Mouse (Mus musculus): Measurements from ENCODE around the gene Zfp287.
A peak's percentile ranks its signal among the peaks of the same experiment; 100 is the strongest.
"Not testable (repeated sequence)": the region's sequence is repeated elsewhere in the genome, so short reads cannot be mapped to it uniquely, and the experiment has no call there.

The Zfp287 gene

GRCm38 (mm10) chr11:62731311-62732021, at the start of gene Zfp287:
Gene Zfp287 (minus strand): TSS chr11:62731905.
- DNase-seq (ENCODE audit: low spot score in 2 of 2), result peak; percentile 89 to 93

GRCm38 (mm10) chr11:62776510-62776909, 44.8 kb upstream of the Zfp287 start:
- DNase-seq (ENCODE audit: low spot score in 2 of 2), result no peak

- DNase-seq (ENCODE audit: low spot score in 2 of 2), result no peak
Measured at GRCm38 (mm10) chr11:62760755-62761457, 29.2 kb upstream of the Zfp287 start.

GRCm38 (mm10) chr11:62758491-62758890, 26.8 kb upstream of the Zfp287 start:
- no peak for DNase-seq (ENCODE audit: low spot score in 2 of 2)

GRCm38 (mm10) chr11:62757906-62758305, 26.2 kb upstream of the Zfp287 start:
- no peak for DNase-seq (ENCODE audit: low spot score in 2 of 2)

- no peak for DNase-seq (ENCODE audit: low spot score in 2 of 2)
Measured at GRCm38 (mm10) chr11:62757143-62757507, 25.4 kb upstream of the Zfp287 start.

- peak; percentile 97 for DNase-seq (ENCODE audit: low spot score in 2 of 2)
Measured at GRCm38 (mm10) chr11:62756456-62757142, 24.9 kb upstream of the Zfp287 start.

- no peak for DNase-seq (ENCODE audit: low spot score in 2 of 2)
Measured at GRCm38 (mm10) chr11:62752780-62753179, 21.1 kb upstream of the Zfp287 start, which contains the start of gene Gm10428. Gene Gm10428 (plus strand): TSS chr11:62753100.

GRCm38 (mm10) chr11:62752191-62752590, 20.5 kb upstream of the Zfp287 start:
- DNase-seq (ENCODE audit: low spot score in 2 of 2), result no peak

GRCm38 (mm10) chr11:62749445-62749844, 17.7 kb upstream of the Zfp287 start:
- not testable (repeated sequence) for DNase-seq (ENCODE audit: low spot score in 2 of 2)

- DNase-seq (ENCODE audit: low spot score in 2 of 2), result no peak
Measured at GRCm38 (mm10) chr11:62748062-62748461, 16.4 kb upstream of the Zfp287 start.

- DNase-seq (ENCODE audit: low spot score in 2 of 2), result no peak
Measured at GRCm38 (mm10) chr11:62747227-62747626, 15.5 kb upstream of the Zfp287 start.

GRCm38 (mm10) chr11:62746001-62746533, 14.4 kb upstream of the Zfp287 start:
- DNase-seq (ENCODE audit: low spot score in 2 of 2), result peak; percentile 42 to 63

- DNase-seq (ENCODE audit: low spot score in 2 of 2), result peak; percentile 34 to 52
Measured at GRCm38 (mm10) chr11:62744103-62744502, 12.4 kb upstream of the Zfp287 start.

- DNase-seq (ENCODE audit: low spot score in 2 of 2), result no peak
Measured at GRCm38 (mm10) chr11:62742261-62742957, 10.7 kb upstream of the Zfp287 start.

GRCm38 (mm10) chr11:62741186-62741585, 9.5 kb upstream of the Zfp287 start:
- no peak for DNase-seq (ENCODE audit: low spot score in 2 of 2)

- no peak for DNase-seq (ENCODE audit: low spot score in 2 of 2)
Measured at GRCm38 (mm10) chr11:62732665-62733064, 960 bp upstream of the Zfp287 start.

GRCm38 (mm10) chr11:62732022-62732387, 300 bp upstream of the Zfp287 start:
- DNase-seq (ENCODE audit: low spot score in 2 of 2), result no peak

- no peak for DNase-seq (ENCODE audit: low spot score in 2 of 2)
Measured at GRCm38 (mm10) chr11:62728276-62728675, 3.4 kb downstream of the Zfp287 start.

- no peak for DNase-seq (ENCODE audit: low spot score in 2 of 2)
Measured at GRCm38 (mm10) chr11:62710657-62711056, 21.0 kb downstream of the Zfp287 start.

GRCm38 (mm10) chr11:62708252-62708651, 23.5 kb downstream of the Zfp287 start:
- no peak for DNase-seq (ENCODE audit: low spot score in 2 of 2)

GRCm38 (mm10) chr11:62706141-62706540, 25.6 kb downstream of the Zfp287 start:
- DNase-seq (ENCODE audit: low spot score in 2 of 2), result no peak
